Mouse (Mus musculus) heart, adult 10 weeks (tissue): Measurements from ENCODE around the gene Olfr802. TPM values are rescaled to one million over a fixed set of nuclear protein-coding genes. Genes with fewer than 3 reads are reported as not detected.

Experiments
- polyA plus RNA-seq: library from polyadenylated mRNA; stranded (reverse); fragments of 350-450 nt; fragmentation: Illumina TruSeq; extraction: RNeasy Lipid Tissue Mini Kit (QIAGEN cat#74804); gene quantifications from one replicate; pipeline ENCODE4 v1.2.3, GENCODE M21; 2014; ENCODE audit warnings: low read depth, low replicate concordance

Olfr802 gene
- not detected for polyA plus RNA-seq

GRCm38 (mm10) chr10:129688069-129688468 lies at the start of gene Olfr802:
Gene Olfr802 (minus strand): TSS chr10:129688169.

DNA sequence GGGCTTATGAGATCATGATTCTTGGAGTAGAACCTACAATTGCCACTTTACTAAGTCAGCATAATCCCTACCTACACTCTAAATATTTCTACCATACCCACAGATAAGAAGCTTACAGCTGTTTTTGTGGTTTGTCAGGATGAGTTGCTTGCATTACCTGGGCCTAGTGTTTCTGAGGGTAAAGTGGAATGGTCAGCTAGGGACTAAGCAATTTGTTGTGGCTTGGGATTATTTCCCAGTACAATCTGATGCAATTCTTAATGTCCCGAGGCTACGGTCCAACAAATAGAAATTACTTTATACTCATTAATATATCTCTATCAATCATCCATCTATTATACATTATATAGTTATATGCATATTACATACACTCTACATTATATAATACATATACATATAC lies 41.3 kb upstream of the Olfr802 start, which contains the start of gene Olfr805:
Olfr805 (minus strand) TSS at position 101 of the 400 bp plus-strand sequence.

DNA sequence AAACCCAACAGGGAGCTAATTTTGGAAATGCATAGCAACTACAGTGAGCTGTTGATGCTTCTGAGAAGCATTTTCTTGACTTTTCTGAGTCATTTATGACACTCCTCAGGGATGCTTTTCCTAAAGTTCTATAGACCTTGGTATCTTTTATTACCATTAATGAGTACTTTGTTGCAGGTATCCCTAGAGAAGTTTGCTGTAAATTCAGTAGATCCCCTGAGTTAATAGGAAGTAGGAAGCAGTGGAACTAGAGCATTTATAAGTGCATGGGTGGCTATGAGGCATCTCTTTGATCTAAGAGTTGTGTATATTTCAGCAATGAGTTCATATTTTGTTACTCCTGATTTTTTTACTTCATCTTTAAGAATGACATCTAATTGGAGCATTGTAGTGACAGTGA lies 14.9 kb upstream of the Olfr802 start, which contains the start of gene Olfr804:
Olfr804 (plus strand) TSS at position 301 of the 400 bp plus-strand sequence.

DNA sequence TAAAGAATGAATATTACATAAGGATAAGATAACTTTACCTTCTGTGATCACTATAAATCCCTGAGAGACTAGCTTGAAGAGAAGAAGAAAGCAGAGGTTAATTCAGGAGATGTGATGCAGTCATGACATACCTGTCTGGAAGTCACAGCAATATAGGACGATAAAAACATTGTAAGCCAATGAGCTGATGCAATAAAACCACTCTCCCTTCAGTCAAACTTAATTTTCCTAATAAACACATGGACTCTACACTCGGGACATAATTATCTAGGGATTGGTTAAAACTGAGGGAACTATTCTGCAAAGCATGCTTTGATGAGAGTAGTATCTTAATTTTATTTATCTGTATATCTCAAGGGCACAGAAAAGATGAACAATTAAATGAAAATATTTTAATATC lies 6.2 kb upstream of the Olfr802 start, which contains the start of gene Olfr803:
Olfr803 (minus strand) TSS at position 101 of the 400 bp plus-strand sequence.

GRCm38 (mm10) chr10:129673765-129674164 lies 14.2 kb downstream of the Olfr802 start, which contains the start of gene Olfr801:
Gene Olfr801 (minus strand): TSS chr10:129673865.

GRCm38 (mm10) chr10:129657394-129657793 lies 30.6 kb downstream of the Olfr802 start, which contains the start of gene Olfr800:
Gene Olfr800 (plus strand): TSS chr10:129657694.

GRCm38 (mm10) chr10:129637184-129637583 lies 50.8 kb downstream of the Olfr802 start, which contains the start of gene Olfr799:
Gene Olfr799 (plus strand): TSS chr10:129637484.

GRCm38 (mm10) chr10:129627834-129628233 lies 60.1 kb downstream of the Olfr802 start, which contains the start of gene Olfr798:
Gene Olfr798 (minus strand): TSS chr10:129627934.

Other genes with a start within 250 kb of the Olfr802 start
- gene Olfr787, start 226.3 kb downstream of the Olfr802 start, polyA plus RNA-seq = not detected
- not detected for gene Olfr788, start 217.2 kb downstream of the Olfr802 start, polyA plus RNA-seq
- gene Olfr789, start 203.4 kb downstream of the Olfr802 start, polyA plus RNA-seq = not detected
- not detected for gene Olfr790, start 189.7 kb downstream of the Olfr802 start, polyA plus RNA-seq
- gene Olfr791, start 166.4 kb downstream of the Olfr802 start, polyA plus RNA-seq = not detected
- gene Olfr792, start 149.0 kb downstream of the Olfr802 start, polyA plus RNA-seq = not detected
- not detected for gene Olfr794, start 120.5 kb downstream of the Olfr802 start, polyA plus RNA-seq
- not detected for gene Olfr796, start 75.6 kb downstream of the Olfr802 start, polyA plus RNA-seq
- gene Olfr798, start 60.2 kb downstream of the Olfr802 start, polyA plus RNA-seq = not detected
- gene Olfr799, start 50.7 kb downstream of the Olfr802 start, polyA plus RNA-seq = not detected
- not detected for gene Olfr800, start 30.5 kb downstream of the Olfr802 start, polyA plus RNA-seq
- not detected for gene Olfr801, start 14.3 kb downstream of the Olfr802 start, polyA plus RNA-seq
- gene Olfr803, start 6.1 kb upstream of the Olfr802 start, polyA plus RNA-seq = not detected
- gene Olfr804, start 15.0 kb upstream of the Olfr802 start, polyA plus RNA-seq = not detected
- not detected for gene Olfr805, start 41.2 kb upstream of the Olfr802 start, polyA plus RNA-seq
- gene Olfr806, start 53.8 kb upstream of the Olfr802 start, polyA plus RNA-seq = not detected
- gene Olfr807, start 69.6 kb upstream of the Olfr802 start, polyA plus RNA-seq = not detected
- not detected for gene Olfr808, start 77.3 kb upstream of the Olfr802 start, polyA plus RNA-seq
- gene Olfr809, start 86.5 kb upstream of the Olfr802 start, polyA plus RNA-seq = not detected
- gene Olfr810, start 106.7 kb upstream of the Olfr802 start, polyA plus RNA-seq = not detected
- not detected for gene Olfr811, start 116.2 kb upstream of the Olfr802 start, polyA plus RNA-seq
- gene Olfr812, start 157.9 kb upstream of the Olfr802 start, polyA plus RNA-seq = not detected
- gene Olfr813, start 167.2 kb upstream of the Olfr802 start, polyA plus RNA-seq = not detected
- gene Olfr814, start 191.7 kb upstream of the Olfr802 start, polyA plus RNA-seq = not detected
- not detected for gene Olfr815, start 217.7 kb upstream of the Olfr802 start, polyA plus RNA-seq
- gene Olfr816, start 227.4 kb upstream of the Olfr802 start, polyA plus RNA-seq = not detected